Mouse (Mus musculus): ENCODE data around the gene Zdhhc6.

DNA sequence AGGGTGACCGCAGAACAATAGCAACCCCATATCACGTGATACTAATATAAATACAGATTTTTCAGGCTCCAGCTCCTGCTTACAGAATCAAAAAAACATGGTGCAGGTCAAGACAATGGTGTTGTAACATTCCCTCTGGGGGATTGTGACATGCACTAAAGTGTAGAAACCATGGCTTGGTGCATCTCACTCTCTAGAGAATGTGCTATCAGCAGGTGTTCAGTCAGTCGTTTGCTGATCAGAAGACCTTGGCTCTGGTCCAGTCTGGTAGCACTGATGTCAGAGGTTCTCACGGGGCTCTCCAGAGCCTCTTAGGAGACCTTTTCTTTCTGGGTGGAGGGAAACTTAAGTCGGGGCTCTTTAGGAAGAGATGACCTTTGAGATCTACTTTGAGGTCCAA is 65.4 kb downstream of the Zdhhc6 start:
- TF ChIP-seq CTCF (IDR thresholded peaks at IDR 0.05; ENCODE audit: low read depth) (no peak), EP300 (optimal IDR thresholded peaks at IDR 0.05) (no peak)

Data from stomach, postnatal 0 days (tissue).